Mouse (Mus musculus) liver, postnatal 0 days (tissue): Measurements from ENCODE around the gene Uqcrh.
A peak's percentile ranks its signal among the peaks of the same experiment; 100 is the strongest.

Experiments
- CTCF ChIP-seq: sonication (generic); IDR thresholded peaks from 2 replicates; pipeline ENCODE4 v1.5.1; 2016; ENCODE audit warnings: antibody characterized with exemption, low read depth
- EP300 ChIP-seq: IDR thresholded peaks from 2 replicates; pipeline ENCODE4 v1.6.1; 2016; ENCODE audit warnings: antibody characterized with exemption, low read depth, mild to moderate bottlenecking

GRCm38 (mm10) chr4:116074861-116075620 is at the start of gene Uqcrh, which contains the start of gene Lrrc41:
- TF ChIP-seq CTCF: peak; percentile 29
- TF ChIP-seq EP300: peak; percentile 86
